In genomic region chr10:62321457-62321856, GRCm38 (mm10) we compare ENCODE assay signal across 16 mouse cellular contexts. TPM values are rescaled to one million over a fixed set of nuclear protein-coding genes. Genes with fewer than 3 reads are reported as not detected.
DNase-seq lines count a peak whose midpoint lies in the region; ATAC-seq and TF ChIP-seq lines count a peak whose summit lies in the region.
"Had no signal": no experiment of that assay in that cellular context is flagged by ENCODE, and none has a peak within 500 bp of the region (broad histone marks: within the 10 kb centered on the region; RNA-seq: fewer than 3 reads in every experiment).

No protein-coding gene starts in this region.

- 59% methylated on average over 9 of the region's 9 CpGs for WGBS in intestine, postnatal 0 days
- WGBS in intestine, embryonic 15.5 days = 65% methylated on average over 9 of the region's 9 CpGs

- TF ChIP-seq CTCF in intestine, postnatal 0 days (IDR thresholded peaks at IDR 0.05; ENCODE audit: low read depth) = peak; percentile 56

- H3K4me3 ChIP-seq in intestine, postnatal 0 days (ENCODE audit: low read depth, low read length) = no peak overlapping the region
- H3K4me3 ChIP-seq in intestine, embryonic 15.5 days (replicated peaks) = no peak overlapping the region
- H3K4me3 ChIP-seq: embryonic facial prominence, embryonic 12.5 days; gastrocnemius, adult 2 months; hindbrain, embryonic 15.5 days; limb, embryonic 15.5 days; neural tube, embryonic 13.5 days had no signal

- no peaks in the 10 kb centered on the region for H3K4me1 ChIP-seq in intestine, postnatal 0 days (replicated peaks; ENCODE audit: control insufficient read depth, insufficient read depth, low read length)
- H3K4me1 ChIP-seq in intestine, embryonic 15.5 days (replicated peaks) = no peaks in the 10 kb centered on the region
- H3K4me1 ChIP-seq: embryonic facial prominence, embryonic 12.5 days; hindbrain, embryonic 15.5 days; neural tube, embryonic 13.5 days had no signal

- H3K27me3 ChIP-seq in intestine, postnatal 0 days (replicated peaks; ENCODE audit: control insufficient read depth, insufficient read depth, low read length) = no peaks in the 10 kb centered on the region
- no peaks in the 10 kb centered on the region for H3K27me3 ChIP-seq in intestine, embryonic 15.5 days (replicated peaks)
- H3K27me3 ChIP-seq: embryonic facial prominence, embryonic 12.5 days; hindbrain, embryonic 15.5 days; limb, embryonic 15.5 days; neural tube, embryonic 13.5 days had no signal

- no peak overlapping the region for H3K27ac ChIP-seq in intestine, postnatal 0 days (ENCODE audit: low read depth, low read length)
- H3K27ac ChIP-seq in intestine, embryonic 15.5 days = no peak overlapping the region
- H3K27ac ChIP-seq: embryonic facial prominence, embryonic 12.5 days; gastrocnemius, adult 2 months; hindbrain, embryonic 15.5 days; limb, embryonic 15.5 days; neural tube, embryonic 13.5 days had no signal

- peak; percentile 60 for DNase-seq in cerebellum, adult 9-10 months
- no peak for DNase-seq in cerebellum, postnatal 36 days
- peak; percentile 7 for DNase-seq in 3T3-L1 (ENCODE audit: low read depth, low spot score)
- DNase-seq in urinary bladder, postnatal 4 days (ENCODE audit: low spot score in 2 of 2) = no peak
- DNase-seq in kidney, postnatal 25 days = no peak
- DNase-seq: adrenal gland, postnatal 10 days; gastrocnemius, adult 2 months; lung, embryonic 14.5 days; thymus, postnatal 25 days had no signal

- no peak overlapping the region for H3K9ac ChIP-seq in intestine, postnatal 0 days (ENCODE audit: low read depth, low read length)
- H3K9ac ChIP-seq in intestine, embryonic 15.5 days = no peak overlapping the region
- H3K9ac ChIP-seq: embryonic facial prominence, embryonic 12.5 days; hindbrain, embryonic 15.5 days; limb, embryonic 15.5 days; lung, embryonic 14.5 days; neural tube, embryonic 13.5 days had no signal

- ATAC-seq in intestine, postnatal 0 days = no peak
- ATAC-seq in intestine, embryonic 15.5 days = no peak
- peak; percentile 34; the same call in 1 of the 2 replicates for ATAC-seq in megakaryocyte, adult 5-6 weeks (ENCODE audit: poor library complexity, severe bottlenecking)

- no peaks in the 10 kb centered on the region for H3K9me3 ChIP-seq in intestine, postnatal 0 days (ENCODE audit: control insufficient read depth)
- H3K9me3 ChIP-seq in intestine, embryonic 15.5 days = no peaks in the 10 kb centered on the region
- H3K9me3 ChIP-seq: embryonic facial prominence, embryonic 12.5 days; hindbrain, embryonic 15.5 days; limb, embryonic 15.5 days; neural tube, embryonic 13.5 days had no signal

- H3K36me3 ChIP-seq in intestine, postnatal 0 days (ENCODE audit: control insufficient read depth, insufficient read depth) = no peaks in the 10 kb centered on the region
- H3K36me3 ChIP-seq in intestine, embryonic 15.5 days = no peaks in the 10 kb centered on the region
- H3K36me3 ChIP-seq: embryonic facial prominence, embryonic 12.5 days; hindbrain, embryonic 15.5 days; limb, embryonic 15.5 days; neural tube, embryonic 13.5 days had no signal

- no peak overlapping the region for H3K4me2 ChIP-seq in intestine, postnatal 0 days (replicated peaks; ENCODE audit: low read depth)
- no peak overlapping the region for H3K4me2 ChIP-seq in intestine, embryonic 15.5 days (replicated peaks)
- H3K4me2 ChIP-seq: embryonic facial prominence, embryonic 12.5 days; hindbrain, embryonic 15.5 days; limb, embryonic 15.5 days; lung, embryonic 14.5 days; neural tube, embryonic 13.5 days had no signal

RNA-seq across cellular contexts. Expression of gene Hk1, which starts 58.3 kb away (rescaled TPM):
- polyA plus RNA-seq in intestine, postnatal 0 days (2015; fragmentation: Nextera tagmentation; extraction: Ambion mirVana) = 10.1 and 11.1 TPM in 2 replicates
- polyA plus RNA-seq in intestine, embryonic 15.5 days (2015; fragmentation: Nextera tagmentation; extraction: Ambion mirVana) = 27.0 and 27.1 TPM in 2 replicates
- 17.9 and 18.8 TPM in 2 replicates for total RNA-seq in megakaryocyte, adult 5-6 weeks (2015)
- total RNA-seq in megakaryocyte, adult 5-6 weeks (2017) = 39.7 and 49.7 TPM in 2 replicates

Comparison
In these comparisons a context has a peak if more than half of its experiments do, and no peak if none do; other contexts are left out.
1. DNase-seq: peak in cerebellum, adult 9-10 months (single experiment) and 3T3-L1 (single experiment); none in cerebellum, postnatal 36 days (0 of 2), urinary bladder, postnatal 4 days (0 of 2) and kidney, postnatal 25 days (0 of 2).